Mouse (Mus musculus): ENCODE data around the gene Mtus2. TPM values are rescaled to one million over a fixed set of nuclear protein-coding genes. Genes with fewer than 3 reads are reported as not detected.
A peak's percentile ranks its signal among the peaks of the same experiment; 100 is the strongest.

Gene Mtus2
- polyA plus RNA-seq, 1 experiment from 2014 or later = 1.1 TPM

DNA sequence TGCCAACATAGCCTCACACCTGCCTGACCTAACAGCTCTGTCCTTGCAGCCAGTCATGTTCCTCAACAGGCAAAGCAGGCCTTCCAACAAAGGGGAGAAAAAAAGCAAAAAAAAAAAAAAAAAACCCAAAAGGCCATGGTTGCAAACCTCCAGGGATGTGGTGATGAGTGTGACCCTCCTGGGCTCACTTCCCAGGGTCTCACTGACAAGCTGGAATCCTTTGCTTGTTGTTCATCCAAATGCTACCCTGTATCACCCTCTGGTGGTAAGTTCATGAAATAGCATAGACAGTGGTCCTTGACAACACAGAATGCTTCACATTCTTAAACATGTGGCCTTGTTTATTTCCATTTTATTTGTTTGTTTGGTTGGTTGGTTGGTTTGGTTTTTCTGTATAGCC is 281.9 kb downstream of the Mtus2 start:
- no peak overlapping the region for H3K27ac ChIP-seq
- no peaks in the 10 kb centered on the region for H3K27me3 ChIP-seq (replicated peaks)
- no peak overlapping the region for H3K4me2 ChIP-seq
- H3K36me3 ChIP-seq = no peaks in the 10 kb centered on the region
- no peak overlapping the region for H3K4me3 ChIP-seq
- no peaks in the 10 kb centered on the region for H3K4me1 ChIP-seq
- 0 out of 2 replicates have a peak, but pooled peaks cover 3% of the 10 kb centered on the region for H3K9me3 ChIP-seq (replicated peaks)
- no peak for ATAC-seq
- no peak overlapping the region for H3K9ac ChIP-seq

- no peak for ATAC-seq
- Histone ChIP-seq H3K36me3 (no peaks in the 10 kb centered on the region), H3K27ac (no peak overlapping the region), H3K4me1 (no peaks in the 10 kb centered on the region), H3K9me3 (replicated peaks) (0 out of 2 replicates have a peak, but pooled peaks cover 4% of the 10 kb centered on the region), H3K9ac (no peak overlapping the region), H3K27me3 (replicated peaks) (no peaks in the 10 kb centered on the region), H3K4me3 (no peak overlapping the region), H3K4me2 (no peak overlapping the region)
- WGBS (ENCODE audit: insufficient replicate concordance) = 47% methylated on average over 2 of the region's 2 CpGs
These were observed 282.6 kb downstream of the Mtus2 start for GRCm38 (mm10) chr5:148239757-148240156.

GRCm38 (mm10) chr5:148241932-148242331 is 284.8 kb downstream of the Mtus2 start:
- Histone ChIP-seq H3K4me3 (no peak overlapping the region), H3K9me3 (replicated peaks) (peaks cover 13% of the 10 kb centered on the region; the same call in 1 of the 2 replicates), H3K9ac (no peak overlapping the region), H3K27me3 (replicated peaks) (no peaks in the 10 kb centered on the region), H3K4me2 (no peak overlapping the region), H3K36me3 (no peaks in the 10 kb centered on the region), H3K4me1 (no peaks in the 10 kb centered on the region), H3K27ac (no peak overlapping the region)
- no peak for ATAC-seq
- WGBS (ENCODE audit: insufficient replicate concordance) = 8% methylated on average over 7 of the region's 7 CpGs

DNA sequence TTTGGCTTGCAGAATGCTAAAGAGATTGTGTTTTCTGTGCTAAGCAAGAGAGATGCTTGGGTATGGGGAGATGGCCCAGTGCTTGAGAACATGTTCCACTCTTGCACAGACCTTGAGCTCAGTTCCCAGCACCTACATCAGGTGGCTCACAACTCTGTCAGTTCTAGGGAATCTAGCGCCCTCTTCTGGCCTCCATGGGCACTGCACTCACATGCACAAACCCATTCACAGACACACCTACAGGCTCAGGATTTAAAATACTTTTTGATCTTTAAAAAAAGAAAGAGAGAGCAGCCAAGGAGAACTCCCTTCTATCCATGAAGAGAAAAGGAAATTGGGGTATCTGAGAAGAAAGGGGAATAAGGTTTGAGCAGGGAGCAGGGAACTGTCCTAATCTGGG is 287.4 kb downstream of the Mtus2 start:
- H3K36me3 ChIP-seq = no peaks in the 10 kb centered on the region
- H3K9ac ChIP-seq = no peak overlapping the region
- H3K9me3 ChIP-seq (replicated peaks) = peaks cover 13% of the 10 kb centered on the region; the same call in 1 of the 2 replicates
- no peak overlapping the region for H3K4me3 ChIP-seq
- no peak for ATAC-seq
- H3K4me1 ChIP-seq = no peaks in the 10 kb centered on the region
- WGBS (ENCODE audit: insufficient replicate concordance) = 15% methylated on average over 1 of the region's 1 CpGs
- no peak overlapping the region for H3K4me2 ChIP-seq
- no peaks in the 10 kb centered on the region for H3K27me3 ChIP-seq (replicated peaks)
- no peak overlapping the region for H3K27ac ChIP-seq

DNA sequence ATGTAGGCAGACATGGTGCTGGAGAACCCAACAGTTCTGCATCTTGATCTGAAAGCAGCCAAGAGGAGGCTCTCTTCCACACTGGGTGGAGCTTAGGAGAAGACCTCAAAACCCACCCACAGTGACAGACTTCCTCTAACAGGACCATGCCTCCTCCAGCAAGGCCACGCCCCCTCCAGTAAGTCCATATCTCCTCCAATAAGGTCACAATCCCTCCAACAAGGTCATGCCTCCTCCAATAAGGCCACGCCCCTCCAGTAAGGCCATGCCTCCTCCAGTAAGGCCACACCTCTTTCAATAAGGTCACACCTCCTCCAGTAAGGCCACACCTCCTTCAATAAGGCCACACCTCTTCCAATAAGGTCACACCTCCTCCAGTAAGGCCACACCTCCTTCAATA is 288.3 kb downstream of the Mtus2 start:
- H3K9me3 ChIP-seq (replicated peaks) = peaks cover 13% of the 10 kb centered on the region; the same call in 1 of the 2 replicates
- 45% methylated on average over 2 of the region's 2 CpGs for WGBS (ENCODE audit: insufficient replicate concordance)
- no peaks in the 10 kb centered on the region for H3K4me1 ChIP-seq
- no peak for ATAC-seq
- H3K27ac ChIP-seq = no peak overlapping the region
- H3K4me3 ChIP-seq = no peak overlapping the region
- no peak overlapping the region for H3K4me2 ChIP-seq
- no peaks in the 10 kb centered on the region for H3K36me3 ChIP-seq
- no peaks in the 10 kb centered on the region for H3K27me3 ChIP-seq (replicated peaks)
- no peak overlapping the region for H3K9ac ChIP-seq

GRCm38 (mm10) chr5:148248236-148248635 is 291.1 kb downstream of the Mtus2 start:
- Histone ChIP-seq H3K9me3 (replicated peaks) (peaks cover 13% of the 10 kb centered on the region; the same call in 1 of the 2 replicates), H3K4me1 (no peaks in the 10 kb centered on the region), H3K4me2 (no peak overlapping the region), H3K4me3 (no peak overlapping the region), H3K27ac (no peak overlapping the region), H3K36me3 (no peaks in the 10 kb centered on the region), H3K9ac (no peak overlapping the region), H3K27me3 (replicated peaks) (no peaks in the 10 kb centered on the region)
- WGBS (ENCODE audit: insufficient replicate concordance) = 61% methylated on average over 2 of the region's 2 CpGs
- ATAC-seq = no peak

GRCm38 (mm10) chr5:148251847-148252246 is 294.7 kb downstream of the Mtus2 start:
- Histone ChIP-seq H3K4me2 (no peak overlapping the region), H3K9ac (no peak overlapping the region), H3K27me3 (replicated peaks) (no peaks in the 10 kb centered on the region), H3K27ac (no peak overlapping the region), H3K4me3 (no peak overlapping the region), H3K36me3 (no peaks in the 10 kb centered on the region), H3K4me1 (no peaks in the 10 kb centered on the region), H3K9me3 (replicated peaks) (no peaks in the 10 kb centered on the region)
- ATAC-seq = no peak

GRCm38 (mm10) chr5:148262016-148262415 is 304.9 kb downstream of the Mtus2 start:
- 71% methylated on average over 7 of the region's 7 CpGs for WGBS (ENCODE audit: insufficient replicate concordance)
- no peaks in the 10 kb centered on the region for H3K4me1 ChIP-seq
- no peak overlapping the region for H3K4me3 ChIP-seq
- no peak overlapping the region for H3K9ac ChIP-seq
- ATAC-seq = no peak
- H3K36me3 ChIP-seq = no peaks in the 10 kb centered on the region
- H3K4me2 ChIP-seq = no peak overlapping the region
- H3K9me3 ChIP-seq (replicated peaks) = no peaks in the 10 kb centered on the region
- peaks cover 36% of the 10 kb centered on the region for H3K27me3 ChIP-seq (replicated peaks)
- no peak overlapping the region for H3K27ac ChIP-seq

DNA sequence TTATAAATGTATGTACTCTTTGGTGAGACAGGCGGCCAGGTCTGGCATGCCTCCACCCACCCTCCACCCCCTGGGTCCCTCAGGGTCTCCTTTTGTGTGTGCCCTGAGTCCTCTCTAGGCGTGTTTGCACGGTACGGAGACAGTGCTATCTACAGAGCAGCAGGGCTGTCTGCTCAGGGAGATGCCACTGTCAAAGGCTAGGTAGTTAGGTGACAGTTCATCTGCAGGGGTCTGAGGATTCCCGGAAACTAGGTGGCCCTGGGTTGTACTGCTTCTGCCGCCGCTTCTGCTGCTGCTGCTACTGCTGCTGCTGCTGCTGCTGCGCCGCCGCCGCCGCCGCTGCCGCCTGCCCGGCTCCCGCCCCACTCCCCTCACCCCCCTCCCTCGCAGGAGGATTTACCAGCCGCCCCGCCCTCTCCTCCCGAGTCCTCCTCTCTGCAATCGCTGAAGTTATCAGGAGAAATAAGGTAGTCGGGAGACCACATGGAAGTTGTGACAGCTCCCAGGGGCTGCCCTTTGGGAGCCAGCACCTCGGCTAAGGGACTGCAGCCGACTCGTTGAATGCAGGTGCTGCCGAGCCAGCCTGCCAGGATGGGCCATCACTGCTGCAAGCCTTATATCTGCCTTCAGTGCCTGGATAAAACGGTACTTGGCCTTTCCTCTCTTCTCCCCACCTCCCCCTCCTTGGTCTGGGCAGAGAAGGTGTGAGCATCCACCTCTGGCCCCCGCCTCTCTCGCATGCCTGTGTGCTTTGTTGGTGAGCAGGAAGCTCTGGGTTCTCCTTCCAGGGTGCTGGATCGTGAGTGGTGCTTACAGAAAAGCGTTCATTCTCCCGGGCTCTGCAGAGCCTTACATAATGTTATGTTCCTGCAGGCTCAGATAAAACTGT is 307.9 kb downstream of the Mtus2 start:
- Histone ChIP-seq H3K27me3 (replicated peaks) (peaks cover 36% of the 10 kb centered on the region), H3K4me2 (peak overlapping the region; percentile 60), H3K4me1 (no peaks in the 10 kb centered on the region), H3K4me3 (peak overlapping the region; percentile 39), H3K9me3 (replicated peaks) (no peaks in the 10 kb centered on the region), H3K9ac (no peak overlapping the region), H3K27ac (no peak overlapping the region), H3K36me3 (no peaks in the 10 kb centered on the region)
- no peak for ATAC-seq
- WGBS (ENCODE audit: insufficient replicate concordance) = 2% methylated on average over 31 of the region's 32 CpGs

DNA sequence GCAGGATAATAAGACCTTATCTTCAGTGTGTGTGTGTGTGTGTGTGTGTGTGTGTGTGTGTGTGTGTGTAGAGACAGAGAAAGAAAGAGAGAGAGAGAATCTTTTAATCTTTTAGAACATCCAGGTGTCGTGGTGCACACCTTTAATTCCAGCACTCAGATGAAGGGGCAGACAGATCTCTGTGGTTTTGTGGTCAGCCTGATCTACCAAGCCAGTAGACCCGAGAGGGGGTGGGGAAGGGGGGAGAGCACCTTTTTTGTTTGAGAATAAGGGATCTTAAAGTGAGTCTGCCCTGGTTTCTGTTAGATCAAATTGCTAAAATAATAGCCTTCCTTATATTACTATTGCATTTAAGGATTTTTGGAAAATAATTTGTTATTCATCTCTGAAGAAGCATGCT is 309.7 kb downstream of the Mtus2 start:
- H3K4me3 ChIP-seq = no peak overlapping the region
- H3K4me2 ChIP-seq = no peak overlapping the region
- H3K4me1 ChIP-seq = no peaks in the 10 kb centered on the region
- H3K9me3 ChIP-seq (replicated peaks) = no peaks in the 10 kb centered on the region
- peaks cover 36% of the 10 kb centered on the region for H3K27me3 ChIP-seq (replicated peaks)
- H3K9ac ChIP-seq = no peak overlapping the region
- no peak for ATAC-seq
- H3K27ac ChIP-seq = no peak overlapping the region
- H3K36me3 ChIP-seq = no peaks in the 10 kb centered on the region
- WGBS (ENCODE audit: insufficient replicate concordance) = 18% methylated on average over 2 of the region's 2 CpGs

DNA sequence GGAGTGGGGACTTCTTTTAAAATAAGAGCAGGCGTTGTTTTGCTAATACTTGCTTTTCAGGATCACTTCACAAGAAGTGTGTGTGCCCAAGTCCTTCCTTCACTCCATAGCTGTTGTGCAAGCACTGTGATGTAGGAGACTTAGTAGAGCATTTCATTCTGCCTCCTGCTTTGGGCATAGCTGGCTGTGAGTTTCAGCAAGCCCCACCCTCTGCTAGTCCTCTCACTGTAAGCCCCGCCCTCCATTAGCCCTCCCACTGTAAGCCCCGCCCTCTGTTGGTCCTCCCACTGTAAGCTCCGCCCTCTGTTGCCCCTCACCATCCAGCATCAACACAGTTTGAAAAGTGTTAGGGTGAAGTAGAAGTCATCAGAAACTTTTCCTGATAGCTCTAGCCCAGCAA is 310.3 kb downstream of the Mtus2 start:
- no peak for ATAC-seq
- Histone ChIP-seq H3K4me1 (no peaks in the 10 kb centered on the region), H3K36me3 (no peaks in the 10 kb centered on the region), H3K27ac (no peak overlapping the region), H3K9ac (no peak overlapping the region), H3K4me2 (no peak overlapping the region), H3K9me3 (replicated peaks) (no peaks in the 10 kb centered on the region), H3K4me3 (no peak overlapping the region), H3K27me3 (replicated peaks) (peaks cover 36% of the 10 kb centered on the region)
- 38% methylated on average over 4 of the region's 4 CpGs for WGBS (ENCODE audit: insufficient replicate concordance)

GRCm38 (mm10) chr5:148272065-148272464 is 314.9 kb downstream of the Mtus2 start:
- Histone ChIP-seq H3K36me3 (no peaks in the 10 kb centered on the region), H3K9ac (no peak overlapping the region), H3K4me1 (no peaks in the 10 kb centered on the region), H3K27ac (no peak overlapping the region), H3K4me3 (no peak overlapping the region), H3K27me3 (replicated peaks) (no peaks in the 10 kb centered on the region), H3K9me3 (replicated peaks) (no peaks in the 10 kb centered on the region), H3K4me2 (no peak overlapping the region)
- ATAC-seq = no peak
- 54% methylated on average over 6 of the region's 6 CpGs for WGBS (ENCODE audit: insufficient replicate concordance)

DNA sequence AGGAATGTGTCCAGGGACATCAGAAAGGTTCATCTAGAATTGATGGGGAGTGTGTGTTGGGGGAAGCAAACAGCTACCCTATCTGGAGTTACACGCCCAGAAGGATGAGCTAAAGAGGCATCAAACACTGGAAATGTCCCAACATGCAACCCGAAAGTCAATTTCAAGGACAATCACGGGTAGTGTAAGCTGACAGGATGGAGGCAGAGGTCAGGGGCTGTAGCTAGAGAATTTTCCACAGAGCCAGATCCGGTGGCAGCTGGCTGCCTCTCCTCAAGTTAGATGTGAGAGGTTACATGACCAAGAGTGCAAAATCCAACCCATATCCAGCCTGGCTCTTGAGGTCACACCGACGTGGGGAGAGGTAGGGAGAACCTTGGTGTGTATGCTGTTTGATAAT is 315.7 kb downstream of the Mtus2 start:
- H3K36me3 ChIP-seq = no peaks in the 10 kb centered on the region
- H3K27me3 ChIP-seq (replicated peaks) = no peaks in the 10 kb centered on the region
- no peaks in the 10 kb centered on the region for H3K4me1 ChIP-seq
- no peaks in the 10 kb centered on the region for H3K9me3 ChIP-seq (replicated peaks)
- no peak overlapping the region for H3K27ac ChIP-seq
- no peak overlapping the region for H3K4me3 ChIP-seq
- H3K4me2 ChIP-seq = no peak overlapping the region
- no peak overlapping the region for H3K9ac ChIP-seq
- 70% methylated on average over 6 of the region's 6 CpGs for WGBS (ENCODE audit: insufficient replicate concordance)
- ATAC-seq = no peak
